Mouse (Mus musculus) spleen, adult 2 months (tissue): Measurements from ENCODE around the gene Fam89a. TPM values are rescaled to one million over a fixed set of nuclear protein-coding genes. Genes with fewer than 3 reads are reported as not detected.
A peak's percentile ranks its signal among the peaks of the same experiment; 100 is the strongest.

Experiments
- DNase-seq, 2 experiments: peaks; one replicate each; pipeline versions ENCODE4 v3.0.0 to v3.0.0-alpha.2; 2012 to 2021; ENCODE audit warnings: low spot score in 2 of 2, low read depth in 1 of 2
- H3K27ac ChIP-seq: fragments of 200-500 bp; 2 replicates; pipeline ENCODE4 v1.5.1; 2012; ENCODE audit warnings: low read length, inconsistent platforms; ENCODE audit not compliant: insufficient read depth
- H3K27me3 ChIP-seq: fragments of 200-500 bp; 2 replicates; pipeline ENCODE4 v1.6.1; 2012; ENCODE audit warnings: mild to moderate bottlenecking, moderate library complexity, low read length, inconsistent platforms; ENCODE audit not compliant: control insufficient read depth, insufficient read depth
- H3K36me3 ChIP-seq: fragments of 200-500 bp; 2 replicates; pipeline ENCODE4 v1.6.1; 2012; ENCODE audit warnings: mild to moderate bottlenecking, low read length, inconsistent platforms; ENCODE audit not compliant: control insufficient read depth, insufficient read depth
- H3K4me1 ChIP-seq: fragments of 200-500 bp; 2 replicates; pipeline ENCODE4 v1.6.1; 2011; ENCODE audit warnings: inconsistent platforms; ENCODE audit not compliant: control insufficient read depth, insufficient read depth, insufficient read length
- H3K4me3 ChIP-seq: fragments of 200-500 bp; 2 replicates; pipeline ENCODE4 v1.5.1; 2011; ENCODE audit warnings: mild to moderate bottlenecking, inconsistent platforms; ENCODE audit not compliant: insufficient read depth, insufficient read length; ENCODE audit errors: extremely low read depth
- CTCF ChIP-seq: fragments of 200-500 bp; IDR thresholded peaks from 2 replicates; pipeline ENCODE4 v1.5.1; 2011; ENCODE audit warnings: mild to moderate bottlenecking, inconsistent platforms; ENCODE audit not compliant: insufficient read depth, insufficient read length, insufficient replicate concordance; ENCODE audit errors: extremely low read depth
- POLR2A ChIP-seq: fragments of 200-500 bp; IDR thresholded peaks from 2 replicates; pipeline ENCODE4 v1.6.1; 2011; ENCODE audit warnings: low read depth, low read length, inconsistent platforms
- WGBS: fragments of 180-500 bp; shearing (Covaris S2); methylation state at CpG from one replicate; pipeline ENCODE4 v1.1.7; 2018; 5-methylcytosine and 5-hydroxymethylcytosine counted together
- polyA plus RNA-seq: library from polyadenylated mRNA; depleted of rRNA; stranded (reverse); fragments of >200 nt; gene quantifications from 2 replicates; pipeline ENCODE4 v1.2.3, GENCODE M21; 2012

The Fam89a gene
- polyA plus RNA-seq, 1 experiment, result 1.5 TPM

- under 1% methylated on average over 28 of the region's 39 CpGs for WGBS
- peak within 1 kb of the TSS; percentile 29; the same call in 1 of the 2 replicates for H3K4me3 ChIP-seq
- peaks cover 16% of the 10 kb centered on the region for H3K4me1 ChIP-seq
- no peak for TF ChIP-seq POLR2A
- no peak for TF ChIP-seq CTCF
- no peak for DNase-seq
- H3K27ac ChIP-seq, result no peak within 1 kb of the TSS
- peaks cover 23% of the 10 kb centered on the region for H3K27me3 ChIP-seq
- no peaks in the 10 kb centered on the region for H3K36me3 ChIP-seq
These were observed 41.1 kb upstream of the Fam89a start, which contains the start of gene Trim67 for GRCm38 (mm10) chr8:124792708-124793107. Trim67 (plus strand) TSS chr8:124793092.

GRCm38 (mm10) chr8:124792186-124792585 is 40.6 kb upstream of the Fam89a start:
- TF ChIP-seq CTCF (no peak), POLR2A (no peak)
- no peak overlapping the region for H3K27ac ChIP-seq
- DNase-seq, result no peak
- H3K4me3 ChIP-seq, result no peak overlapping the region
- H3K4me1 ChIP-seq, result peaks cover 16% of the 10 kb centered on the region
- no peaks in the 10 kb centered on the region for H3K36me3 ChIP-seq
- peaks cover 23% of the 10 kb centered on the region for H3K27me3 ChIP-seq
- 1% methylated on average over 32 of the region's 32 CpGs for WGBS

GRCm38 (mm10) chr8:124791751-124792150 is 40.1 kb upstream of the Fam89a start:
- WGBS, result 60% methylated on average over 4 of the region's 4 CpGs
- TF ChIP-seq CTCF (no peak), POLR2A (no peak)
- Histone ChIP-seq H3K36me3 (no peaks in the 10 kb centered on the region), H3K4me3 (no peak overlapping the region), H3K27me3 (peaks cover 23% of the 10 kb centered on the region), H3K27ac (no peak overlapping the region), H3K4me1 (peaks cover 16% of the 10 kb centered on the region)
- no peak for DNase-seq

GRCm38 (mm10) chr8:124790676-124791075 is 39.0 kb upstream of the Fam89a start:
- Histone ChIP-seq H3K4me1 (peaks cover 16% of the 10 kb centered on the region), H3K27me3 (peaks cover 23% of the 10 kb centered on the region), H3K4me3 (no peak overlapping the region), H3K36me3 (no peaks in the 10 kb centered on the region), H3K27ac (no peak overlapping the region)
- DNase-seq, result no peak
- 23% methylated on average over 4 of the region's 4 CpGs for WGBS
- TF ChIP-seq CTCF, result no peak

- no peak for DNase-seq
- Histone ChIP-seq H3K4me1 (no peaks in the 10 kb centered on the region), H3K27me3 (no peaks in the 10 kb centered on the region; the same call in 1 of the 2 replicates), H3K36me3 (no peaks in the 10 kb centered on the region), H3K4me3 (no peak overlapping the region), H3K27ac (no peak overlapping the region)
- TF ChIP-seq POLR2A (no peak), CTCF (no peak)
- WGBS, result 89% methylated on average over 13 of the region's 13 CpGs
These were observed 33.0 kb upstream of the Fam89a start for GRCm38 (mm10) chr8:124784613-124785012.

GRCm38 (mm10) chr8:124783228-124783627 is 31.6 kb upstream of the Fam89a start:
- WGBS, result 91% methylated on average over 15 of the region's 15 CpGs
- H3K4me3 ChIP-seq, result no peak overlapping the region

GRCm38 (mm10) chr8:124782431-124782830 is 30.8 kb upstream of the Fam89a start:
- Histone ChIP-seq H3K4me1 (no peaks in the 10 kb centered on the region), H3K4me3 (no peak overlapping the region), H3K27me3 (no peaks in the 10 kb centered on the region; the same call in 1 of the 2 replicates), H3K27ac (no peak overlapping the region), H3K36me3 (no peaks in the 10 kb centered on the region)
- TF ChIP-seq CTCF, result no peak
- TF ChIP-seq POLR2A, result no peak
- DNase-seq, result no peak
- WGBS, result 79% methylated on average over 3 of the region's 3 CpGs

More at GRCm38 (mm10) chr8:124783228-124783627, 31.6 kb upstream of the Fam89a start:
- no peak for DNase-seq
- TF ChIP-seq CTCF (no peak), POLR2A (no peak)
- Histone ChIP-seq H3K36me3 (no peaks in the 10 kb centered on the region), H3K4me1 (no peaks in the 10 kb centered on the region), H3K27me3 (no peaks in the 10 kb centered on the region; the same call in 1 of the 2 replicates), H3K27ac (no peak overlapping the region)
